ENCODE assay signal across 22 mouse cellular contexts in the genomic region with DNA sequence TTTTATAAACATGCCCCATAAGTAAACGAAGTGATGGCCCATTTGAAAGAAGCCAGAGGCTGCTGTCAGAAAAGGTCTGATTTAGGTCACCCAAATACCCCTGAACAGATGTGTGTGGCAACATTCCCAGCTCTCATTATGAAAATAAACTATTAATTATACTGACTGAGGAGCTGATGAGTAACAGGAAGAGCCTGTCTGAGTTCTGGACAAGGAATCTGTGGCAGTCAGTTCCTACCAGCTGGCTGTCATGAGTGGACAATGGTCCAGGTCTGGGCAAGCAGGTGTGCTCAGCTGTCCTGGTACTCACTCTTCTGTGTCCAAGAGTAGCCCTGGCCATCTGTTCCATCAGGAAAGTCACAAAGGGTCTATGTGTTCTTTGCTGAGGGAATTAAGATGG.
DNase-seq lines count a peak whose midpoint lies in the region; ATAC-seq and TF ChIP-seq lines count a peak whose summit lies in the region.
"Had no signal": no experiment of that assay in that cellular context is flagged by ENCODE, and none has a peak within 500 bp of the region (broad histone marks: within the 10 kb centered on the region; RNA-seq: fewer than 3 reads in every experiment).

No protein-coding gene starts in this region.

- no peaks in the 10 kb centered on the region for H3K36me3 ChIP-seq in intestine, embryonic 15.5 days
- no peaks in the 10 kb centered on the region for H3K36me3 ChIP-seq in intestine, postnatal 0 days (ENCODE audit: control insufficient read depth, insufficient read depth)
- H3K36me3 ChIP-seq in lung, embryonic 15.5 days, result no peaks in the 10 kb centered on the region
- H3K36me3 ChIP-seq: forebrain, embryonic 12.5 days; G1E; limb, embryonic 13.5 days; neural tube, embryonic 15.5 days had no signal

- no peak for TF ChIP-seq CTCF in intestine, postnatal 0 days (IDR thresholded peaks at IDR 0.05; ENCODE audit: low read depth)
- no peak for TF ChIP-seq CTCF in lung, adult 2 months (IDR thresholded peaks at IDR 0.05; ENCODE audit: insufficient read depth, low read length)

- WGBS in intestine, embryonic 15.5 days, result 17% methylated on average over 1 of the region's 1 CpGs
- 25% methylated on average over 1 of the region's 1 CpGs for WGBS in intestine, postnatal 0 days
- 15% methylated on average over 1 of the region's 1 CpGs for WGBS in lung, adult 2 months
- 12% methylated on average over 1 of the region's 1 CpGs for WGBS in lung, embryonic 15.5 days

- no peak overlapping the region for H3K4me2 ChIP-seq in intestine, embryonic 15.5 days (replicated peaks)
- H3K4me2 ChIP-seq in intestine, postnatal 0 days (replicated peaks; ENCODE audit: low read depth), result no peak overlapping the region
- no peak overlapping the region for H3K4me2 ChIP-seq in lung, embryonic 15.5 days
- H3K4me2 ChIP-seq: forebrain, embryonic 12.5 days; hindbrain, embryonic 14.5 days; limb, embryonic 13.5 days; neural tube, embryonic 15.5 days had no signal

- 0 out of 2 replicates have a peak, but pooled peaks have one; percentile 31 for ATAC-seq in intestine, embryonic 15.5 days
- no peak for ATAC-seq in intestine, postnatal 0 days
- ATAC-seq in lung, embryonic 15.5 days (ENCODE audit: borderline replicate concordance, extremely low read depth, low FRiP score, low TSS enrichment), result peak; percentile 90
- ATAC-seq: midbrain, embryonic 16.5 days had no signal

- H3K27ac ChIP-seq in intestine, embryonic 15.5 days, result no peak overlapping the region
- no peak overlapping the region for H3K27ac ChIP-seq in intestine, postnatal 0 days (ENCODE audit: low read depth, low read length)
- H3K27ac ChIP-seq in lung, embryonic 15.5 days, result no peak overlapping the region
- H3K27ac ChIP-seq: forebrain, embryonic 12.5 days; hindbrain, embryonic 14.5 days; limb, embryonic 13.5 days; liver, embryonic 14.5 days; neural tube, embryonic 15.5 days had no signal

- H3K9ac ChIP-seq in intestine, embryonic 15.5 days, result no peak overlapping the region
- no peak overlapping the region for H3K9ac ChIP-seq in intestine, postnatal 0 days (ENCODE audit: low read depth, low read length)
- no peak overlapping the region for H3K9ac ChIP-seq in lung, embryonic 15.5 days
- H3K9ac ChIP-seq: forebrain, embryonic 12.5 days; hindbrain, embryonic 14.5 days; limb, embryonic 13.5 days; liver, embryonic 14.5 days; neural tube, embryonic 15.5 days had no signal

- peak; percentile 3 to 7 for DNase-seq in lung, adult 18-20 months
- no peak for DNase-seq in lung, adult 2 months
- DNase-seq in lung, postnatal 4 days, result peak; percentile 22 to 76
- no peak for DNase-seq in left cerebral cortex, adult 9 months (ENCODE audit: low spot score in 2 of 2)
- DNase-seq in urinary bladder, postnatal 25 days (ENCODE audit: low spot score), result no peak
- DNase-seq: adrenal gland, postnatal 14 days; cerebellum, adult 11 months; cerebellum, postnatal 25 days; heart, postnatal 36 days; right cerebral cortex, postnatal 4 days; thymus, postnatal 25 days had no signal

- no peak overlapping the region for H3K4me3 ChIP-seq in intestine, embryonic 15.5 days (replicated peaks)
- no peak overlapping the region for H3K4me3 ChIP-seq in intestine, postnatal 0 days (ENCODE audit: low read depth, low read length)
- H3K4me3 ChIP-seq in lung, adult 2 months (replicated peaks; ENCODE audit: extremely low read depth, low read depth, low read length), result no peak overlapping the region
- no peak overlapping the region for H3K4me3 ChIP-seq in lung, embryonic 15.5 days
- H3K4me3 ChIP-seq: forebrain, embryonic 12.5 days; limb, embryonic 13.5 days; megakaryocyte, embryonic 14.5 days; neural tube, embryonic 15.5 days had no signal

- H3K4me1 ChIP-seq in intestine, embryonic 15.5 days (replicated peaks), result no peaks in the 10 kb centered on the region
- H3K4me1 ChIP-seq in intestine, postnatal 0 days (replicated peaks; ENCODE audit: control insufficient read depth, insufficient read depth, low read length), result no peaks in the 10 kb centered on the region
- no peaks in the 10 kb centered on the region for H3K4me1 ChIP-seq in lung, adult 2 months (ENCODE audit: control insufficient read depth, insufficient read depth, low read length)
- no peaks in the 10 kb centered on the region for H3K4me1 ChIP-seq in lung, embryonic 15.5 days
- H3K4me1 ChIP-seq: forebrain, embryonic 12.5 days; limb, embryonic 13.5 days; megakaryocyte, embryonic 14.5 days; neural tube, embryonic 15.5 days had no signal

- H3K9me3 ChIP-seq in intestine, embryonic 15.5 days, result no peaks in the 10 kb centered on the region
- no peaks in the 10 kb centered on the region for H3K9me3 ChIP-seq in intestine, postnatal 0 days (ENCODE audit: control insufficient read depth)
- no peaks in the 10 kb centered on the region for H3K9me3 ChIP-seq in lung, embryonic 15.5 days
- H3K9me3 ChIP-seq: forebrain, embryonic 12.5 days; G1E; megakaryocyte, embryonic 14.5 days; neural tube, embryonic 15.5 days had no signal

- no peak for TF ChIP-seq POLR2A in lung, adult 2 months (IDR thresholded peaks at IDR 0.05; ENCODE audit: borderline replicate concordance, extremely low read depth, low read depth, low read length)

- no peaks in the 10 kb centered on the region for H3K27me3 ChIP-seq in intestine, embryonic 15.5 days (replicated peaks)
- H3K27me3 ChIP-seq in intestine, postnatal 0 days (replicated peaks; ENCODE audit: control insufficient read depth, insufficient read depth, low read length), result no peaks in the 10 kb centered on the region
- H3K27me3 ChIP-seq in lung, embryonic 15.5 days, result no peaks in the 10 kb centered on the region
- H3K27me3 ChIP-seq: forebrain, embryonic 12.5 days; limb, embryonic 13.5 days; megakaryocyte, embryonic 14.5 days; neural tube, embryonic 15.5 days had no signal

Comparison
In these comparisons a context has a peak if more than half of its experiments do, and no peak if none do; other contexts are left out.
1. DNase-seq: peak in lung, adult 18-20 months (2 of 2) and lung, postnatal 4 days (2 of 2); none in lung, adult 2 months (single experiment), left cerebral cortex, adult 9 months (0 of 2) and urinary bladder, postnatal 25 days (single experiment).